Mouse (Mus musculus) kidney, embryonic 15.5 days (tissue): Measurements from ENCODE around the gene Tnfrsf19. TPM values are rescaled to one million over a fixed set of nuclear protein-coding genes. Genes with fewer than 3 reads are reported as not detected.

Experiments
- ATAC-seq: fragments of 200-750 bp; cut with Nextera tagmentation; replicated peaks from 2 replicates; pipeline ENCODE4 v1.8.0; 2017; ENCODE audit warnings: moderate TSS enrichment; ENCODE audit not compliant: low FRiP score
- H3K27ac ChIP-seq: fragments of 300-500 bp; sonication (generic); 2 replicates; pipeline ENCODE4 v1.5.1; 2015; ENCODE audit warnings: mild to moderate bottlenecking, inconsistent platforms
- H3K27me3 ChIP-seq: fragments of 300-500 bp; sonication (generic); 2 replicates; pipeline ENCODE4 v1.6.1; 2015; ENCODE audit warnings: inconsistent platforms
- H3K36me3 ChIP-seq: fragments of 300-500 bp; sonication (generic); 2 replicates; pipeline ENCODE4 v1.6.1; 2015; ENCODE audit warnings: inconsistent platforms
- H3K4me1 ChIP-seq: fragments of 300-500 bp; sonication (generic); 2 replicates; pipeline ENCODE4 v1.6.1; 2015; ENCODE audit warnings: inconsistent platforms
- H3K4me2 ChIP-seq: fragments of 300-500 bp; sonication (generic); 2 replicates; pipeline ENCODE4 v1.6.1; 2015; ENCODE audit warnings: moderate library complexity, mild to moderate bottlenecking, inconsistent platforms
- H3K4me3 ChIP-seq: fragments of 300-500 bp; sonication (generic); replicated peaks from 2 replicates; pipeline ENCODE4 v1.5.1; 2015; ENCODE audit warnings: mild to moderate bottlenecking, inconsistent platforms
- H3K9ac ChIP-seq: fragments of 300-500 bp; sonication (generic); 2 replicates; pipeline ENCODE4 v1.6.1; 2015; ENCODE audit warnings: mild to moderate bottlenecking, inconsistent platforms
- H3K9me3 ChIP-seq: fragments of 300-500 bp; sonication (generic); replicated peaks from 2 replicates; pipeline ENCODE4 v1.6.1; 2016; ENCODE audit warnings: inconsistent platforms
- WGBS: fragments of 180-500 bp; shearing (Covaris S2); methylation state at CpG from one replicate; pipeline ENCODE4 v1.1.7; 2015; ENCODE audit warnings: mixed read lengths; 5-methylcytosine and 5-hydroxymethylcytosine counted together
- polyA plus RNA-seq: library from polyadenylated mRNA; unstranded; fragments of >200 nt; fragmentation: Nextera tagmentation; extraction: Ambion mirVana; gene quantifications from 2 replicates; pipeline ENCODE4 v1.2.1, GENCODE M21; 2015

Gene Tnfrsf19
- polyA plus RNA-seq, 1 experiment from 2014 or later: 16.4 TPM

GRCm38 (mm10) chr14:60985077-60985476 lies 61.2 kb downstream of the Tnfrsf19 start:
- H3K4me1 ChIP-seq: peaks cover 14% of the 10 kb centered on the region; the same call in 1 of the 2 replicates
- H3K4me2 ChIP-seq: no peak overlapping the region
- H3K9me3 ChIP-seq: no peaks in the 10 kb centered on the region
- no peaks in the 10 kb centered on the region for H3K27me3 ChIP-seq
- WGBS: 32% methylated on average over 4 of the region's 4 CpGs
- no peak overlapping the region for H3K9ac ChIP-seq
- H3K27ac ChIP-seq: no peak overlapping the region
- no peaks in the 10 kb centered on the region for H3K36me3 ChIP-seq
- ATAC-seq: no peak
- H3K4me3 ChIP-seq: no peak overlapping the region

DNA sequence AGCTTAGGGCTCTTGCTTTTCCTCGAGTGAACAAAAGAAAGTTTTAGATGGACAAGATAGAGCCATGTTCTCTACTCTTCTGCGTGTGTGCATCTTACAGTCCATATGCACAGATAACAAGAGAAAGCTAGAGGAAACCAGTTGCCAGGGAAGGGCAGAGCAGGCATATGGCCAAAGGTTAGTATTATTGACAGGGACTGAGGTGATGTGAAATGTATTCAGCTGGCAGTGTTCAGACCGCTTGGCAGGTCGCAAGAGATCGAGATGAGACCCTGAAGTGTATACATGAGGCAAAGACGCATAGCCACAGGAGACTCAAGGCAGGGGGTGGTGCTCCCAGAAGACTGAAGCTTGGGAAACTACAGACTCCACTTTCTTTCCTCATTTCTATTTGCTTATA lies 62.0 kb downstream of the Tnfrsf19 start:
- no peak overlapping the region for H3K4me2 ChIP-seq
- H3K27ac ChIP-seq: no peak overlapping the region
- H3K9me3 ChIP-seq: no peaks in the 10 kb centered on the region
- H3K4me3 ChIP-seq: no peak overlapping the region
- no peak for ATAC-seq
- 0 out of 2 replicates have a peak, but pooled peaks cover 12% of the 10 kb centered on the region for H3K4me1 ChIP-seq
- no peak overlapping the region for H3K9ac ChIP-seq
- H3K27me3 ChIP-seq: no peaks in the 10 kb centered on the region
- 63% methylated on average over 6 of the region's 6 CpGs for WGBS
- no peaks in the 10 kb centered on the region for H3K36me3 ChIP-seq

DNA sequence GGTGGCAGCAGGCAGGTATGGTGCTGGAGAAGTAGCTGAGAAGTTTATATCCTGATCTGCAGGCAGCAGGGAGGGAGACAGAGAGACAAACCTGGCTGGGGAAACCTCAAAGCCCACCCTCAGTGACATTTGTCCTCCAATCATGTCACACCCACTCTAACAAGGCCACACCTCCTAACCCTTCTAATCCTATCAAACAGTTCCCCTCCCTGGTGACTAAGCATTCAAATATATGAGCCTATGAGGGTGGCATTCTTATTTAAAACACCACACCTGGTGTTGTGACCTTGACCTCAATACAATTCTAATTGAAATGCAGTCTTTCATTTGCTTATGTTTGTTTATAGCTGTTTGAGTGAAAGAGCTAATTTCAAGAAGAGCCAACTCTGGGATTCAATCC lies 64.2 kb downstream of the Tnfrsf19 start:
- Histone ChIP-seq H3K36me3 (no peaks in the 10 kb centered on the region), H3K27ac (no peak overlapping the region), H3K27me3 (no peaks in the 10 kb centered on the region), H3K9ac (no peak overlapping the region), H3K9me3 (no peaks in the 10 kb centered on the region), H3K4me2 (no peak overlapping the region), H3K4me1 (0 out of 2 replicates have a peak, but pooled peaks cover 6% of the 10 kb centered on the region), H3K4me3 (no peak overlapping the region)
- no peak for ATAC-seq

DNA sequence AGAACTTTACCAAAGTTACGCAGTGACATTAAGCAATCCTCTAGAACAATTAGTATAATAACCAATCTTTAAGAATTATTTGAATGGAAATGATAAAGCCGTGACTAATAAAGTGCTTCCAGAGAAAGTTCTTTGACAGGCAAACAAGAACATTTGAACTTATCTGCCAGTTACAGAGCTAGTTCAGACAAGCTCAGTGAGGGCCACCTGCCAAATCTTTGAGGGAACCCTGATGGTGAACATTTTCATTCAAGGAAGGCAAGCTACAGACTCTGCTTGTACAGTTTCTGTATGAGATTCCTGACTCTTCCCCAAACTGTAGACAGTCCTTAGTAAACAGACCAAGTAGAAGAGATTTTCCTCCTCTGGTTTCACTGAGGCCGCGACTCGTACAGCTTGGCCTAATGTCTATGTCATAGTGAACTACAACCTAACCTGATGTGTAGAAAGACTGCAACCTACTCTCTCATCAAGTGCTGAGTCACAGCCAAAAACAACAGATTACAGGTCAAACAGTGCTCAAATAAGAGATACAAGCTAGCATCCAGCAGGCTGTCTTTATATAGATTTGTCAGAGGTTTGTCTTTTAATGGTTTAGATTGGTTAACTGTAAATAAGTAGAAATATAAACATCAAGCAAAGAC lies 65.9 kb downstream of the Tnfrsf19 start:
- H3K36me3 ChIP-seq: no peaks in the 10 kb centered on the region
- H3K4me3 ChIP-seq: no peak overlapping the region
- H3K9me3 ChIP-seq: no peaks in the 10 kb centered on the region
- no peak overlapping the region for H3K27ac ChIP-seq
- ATAC-seq: no peak
- H3K27me3 ChIP-seq: no peaks in the 10 kb centered on the region
- H3K4me1 ChIP-seq: 0 out of 2 replicates have a peak, but pooled peaks cover 6% of the 10 kb centered on the region
- no peak overlapping the region for H3K9ac ChIP-seq
- H3K4me2 ChIP-seq: no peak overlapping the region
- WGBS: 88% methylated on average over 5 of the region's 5 CpGs

DNA sequence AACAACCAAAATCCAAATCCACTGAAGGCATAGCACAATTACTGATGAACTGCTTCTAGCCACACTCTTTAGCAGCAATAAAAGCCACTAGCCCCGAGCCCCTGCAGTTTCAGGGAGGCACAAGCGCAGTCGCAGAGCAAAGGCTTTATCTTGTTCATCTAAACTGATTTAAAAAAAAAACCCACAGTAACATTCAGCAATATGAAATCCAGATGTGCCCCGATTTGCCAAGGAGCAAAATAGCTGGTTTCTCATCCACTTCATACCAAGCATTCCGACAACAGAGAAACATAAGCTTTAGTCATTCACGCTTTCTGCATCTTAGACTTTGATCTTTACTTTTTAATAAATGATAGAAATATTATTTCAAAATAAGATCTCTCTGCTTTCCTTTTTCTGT lies 68.2 kb downstream of the Tnfrsf19 start:
- Histone ChIP-seq H3K9ac (no peak overlapping the region), H3K36me3 (peaks cover 7% of the 10 kb centered on the region; the same call in 1 of the 2 replicates), H3K4me2 (no peak overlapping the region), H3K4me3 (no peak overlapping the region), H3K27ac (no peak overlapping the region), H3K9me3 (no peaks in the 10 kb centered on the region), H3K27me3 (no peaks in the 10 kb centered on the region), H3K4me1 (no peaks in the 10 kb centered on the region)
- 52% methylated on average over 6 of the region's 6 CpGs for WGBS
- no peak for ATAC-seq

- no peaks in the 10 kb centered on the region for H3K9me3 ChIP-seq
- H3K4me3 ChIP-seq: no peak overlapping the region
- H3K27ac ChIP-seq: no peak overlapping the region
- H3K9ac ChIP-seq: no peak overlapping the region
- H3K27me3 ChIP-seq: no peaks in the 10 kb centered on the region
- H3K4me2 ChIP-seq: no peak overlapping the region
- WGBS: 87% methylated on average over 3 of the region's 3 CpGs
- no peaks in the 10 kb centered on the region for H3K4me1 ChIP-seq
- peaks cover 9% of the 10 kb centered on the region; the same call in 1 of the 2 replicates for H3K36me3 ChIP-seq
- no peak for ATAC-seq
Measured at GRCm38 (mm10) chr14:60976231-60976630, 70.1 kb downstream of the Tnfrsf19 start.

GRCm38 (mm10) chr14:60975736-60976135 lies 70.6 kb downstream of the Tnfrsf19 start:
- no peaks in the 10 kb centered on the region for H3K4me1 ChIP-seq
- ATAC-seq: no peak
- H3K9me3 ChIP-seq: no peaks in the 10 kb centered on the region
- no peak overlapping the region for H3K4me2 ChIP-seq
- H3K9ac ChIP-seq: no peak overlapping the region
- no peaks in the 10 kb centered on the region for H3K27me3 ChIP-seq
- H3K4me3 ChIP-seq: no peak overlapping the region
- WGBS: 66% methylated on average over 3 of the region's 3 CpGs
- H3K36me3 ChIP-seq: peaks cover 9% of the 10 kb centered on the region
- no peak overlapping the region for H3K27ac ChIP-seq

GRCm38 (mm10) chr14:60970961-60971360 lies 75.3 kb downstream of the Tnfrsf19 start:
- H3K9ac ChIP-seq: no peak overlapping the region
- no peak overlapping the region for H3K27ac ChIP-seq
- ATAC-seq: no peak
- no peak overlapping the region for H3K4me2 ChIP-seq
- no peaks in the 10 kb centered on the region for H3K4me1 ChIP-seq
- H3K27me3 ChIP-seq: no peaks in the 10 kb centered on the region
- no peak overlapping the region for H3K4me3 ChIP-seq
- 93% methylated on average over 9 of the region's 9 CpGs for WGBS
- no peaks in the 10 kb centered on the region for H3K9me3 ChIP-seq
- peaks cover 16% of the 10 kb centered on the region for H3K36me3 ChIP-seq

- WGBS: 79% methylated on average over 4 of the region's 4 CpGs
- H3K9me3 ChIP-seq: no peaks in the 10 kb centered on the region
- H3K36me3 ChIP-seq: peaks cover 7% of the 10 kb centered on the region; the same call in 1 of the 2 replicates
- no peak overlapping the region for H3K9ac ChIP-seq
- no peaks in the 10 kb centered on the region for H3K27me3 ChIP-seq
- ATAC-seq: no peak
- no peak overlapping the region for H3K4me3 ChIP-seq
- no peak overlapping the region for H3K27ac ChIP-seq
- H3K4me1 ChIP-seq: no peaks in the 10 kb centered on the region
- H3K4me2 ChIP-seq: no peak overlapping the region
Measured at GRCm38 (mm10) chr14:60966061-60966460, 80.2 kb downstream of the Tnfrsf19 start.

DNA sequence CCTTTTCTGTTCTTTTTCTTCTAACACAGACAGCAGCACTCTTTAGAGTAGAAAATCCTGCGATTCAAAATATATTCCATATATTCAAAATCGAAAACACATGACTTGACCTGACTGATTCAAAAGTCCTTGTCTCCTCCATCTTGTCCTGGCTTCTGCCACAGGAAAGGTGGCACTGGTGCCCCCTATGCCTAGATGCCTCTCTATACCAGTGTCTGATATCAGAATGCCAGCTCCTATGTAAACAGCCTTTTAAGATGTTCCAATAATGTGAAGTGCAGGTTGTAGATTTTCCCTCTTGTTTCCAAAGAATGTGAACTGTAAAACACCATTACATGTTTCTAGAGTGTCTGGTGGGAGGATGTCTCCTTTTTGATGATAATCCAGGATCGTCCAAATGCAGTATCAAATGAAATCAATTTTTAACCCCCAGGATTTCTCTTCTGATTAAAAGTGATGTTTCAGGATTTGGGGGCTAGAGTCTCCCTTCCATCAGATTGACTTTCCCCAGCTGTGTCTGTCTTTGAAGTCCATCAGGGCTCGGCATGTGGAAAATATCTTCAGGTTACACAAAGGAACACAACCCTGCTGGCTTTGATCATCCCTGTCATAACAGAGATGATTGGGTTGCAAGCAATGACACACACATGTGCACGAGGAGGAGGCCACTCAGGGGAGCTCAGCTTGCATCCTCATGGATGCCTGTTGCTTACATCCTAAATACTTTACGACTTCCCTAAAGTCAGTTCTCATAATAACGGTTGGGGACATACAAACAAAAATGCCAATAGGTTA lies 82.1 kb downstream of the Tnfrsf19 start:
- WGBS: 75% methylated on average over 7 of the region's 7 CpGs
- Histone ChIP-seq H3K4me3 (no peak overlapping the region), H3K36me3 (peaks cover 4% of the 10 kb centered on the region; the same call in 1 of the 2 replicates), H3K4me1 (no peaks in the 10 kb centered on the region), H3K27me3 (no peaks in the 10 kb centered on the region), H3K9me3 (no peaks in the 10 kb centered on the region), H3K4me2 (no peak overlapping the region), H3K27ac (no peak overlapping the region), H3K9ac (no peak overlapping the region)
- ATAC-seq: no peak

DNA sequence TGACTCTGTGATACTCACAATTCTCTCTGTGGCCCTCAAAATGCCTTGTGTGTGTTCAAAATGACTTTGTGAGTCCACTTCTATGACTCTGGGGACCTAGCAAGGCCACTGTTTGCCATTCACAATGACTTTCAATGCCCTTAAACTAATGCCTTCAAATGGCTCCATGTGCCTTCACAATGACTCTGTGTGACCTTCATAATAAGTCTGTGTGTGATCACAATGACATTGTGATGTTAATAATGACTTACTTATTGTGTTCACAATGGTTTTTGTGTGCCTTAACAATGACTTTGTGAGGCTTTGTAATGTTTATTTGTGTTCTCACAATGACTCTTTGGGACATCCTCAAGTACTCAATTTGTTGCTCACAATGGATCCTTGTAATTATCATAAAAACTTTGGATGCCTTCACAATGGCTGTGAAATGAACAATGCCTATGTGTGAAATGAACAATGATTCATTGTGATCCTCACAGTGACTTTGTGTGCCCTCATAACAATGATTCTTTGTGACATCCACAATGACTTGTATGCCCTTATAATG lies 88.6 kb downstream of the Tnfrsf19 start:
- Histone ChIP-seq H3K9ac (no peak overlapping the region), H3K4me1 (no peaks in the 10 kb centered on the region), H3K4me3 (no peak overlapping the region), H3K27me3 (no peaks in the 10 kb centered on the region), H3K9me3 (no peaks in the 10 kb centered on the region), H3K36me3 (no peaks in the 10 kb centered on the region), H3K4me2 (no peak overlapping the region), H3K27ac (no peak overlapping the region)
- ATAC-seq: no peak

GRCm38 (mm10) chr14:60937481-60938039 lies 108.7 kb downstream of the Tnfrsf19 start:
- Histone ChIP-seq H3K9me3 (no peaks in the 10 kb centered on the region), H3K27ac (no peak overlapping the region), H3K4me3 (no peak overlapping the region), H3K4me2 (no peak overlapping the region), H3K4me1 (no peaks in the 10 kb centered on the region), H3K36me3 (no peaks in the 10 kb centered on the region), H3K27me3 (no peaks in the 10 kb centered on the region), H3K9ac (no peak overlapping the region)
- ATAC-seq: no peak
- 91% methylated on average over 4 of the region's 4 CpGs for WGBS
